Mouse (Mus musculus) inflammation-experienced regulatory T-cells, adult 6 months (primary cell): ENCODE measurements around the gene Cd244a. TPM values are rescaled to one million over a fixed set of nuclear protein-coding genes. Genes with fewer than 3 reads are reported as not detected.

Source experiments
- ATAC-seq: one replicate; pipeline ENCODE4 v1.8.0; 2017
- polyA plus RNA-seq, 3 experiments: library from polyadenylated mRNA; unstranded; fragments of 100-300 nt; shearing (Covaris generic); gene quantifications; one replicate each; pipeline ENCODE4 v1.2.1; 2017

The Cd244a gene
- polyA plus RNA-seq, 3 experiments from 2014 or later, result 0.20 to 1.6 TPM; not detected in 1

DNA sequence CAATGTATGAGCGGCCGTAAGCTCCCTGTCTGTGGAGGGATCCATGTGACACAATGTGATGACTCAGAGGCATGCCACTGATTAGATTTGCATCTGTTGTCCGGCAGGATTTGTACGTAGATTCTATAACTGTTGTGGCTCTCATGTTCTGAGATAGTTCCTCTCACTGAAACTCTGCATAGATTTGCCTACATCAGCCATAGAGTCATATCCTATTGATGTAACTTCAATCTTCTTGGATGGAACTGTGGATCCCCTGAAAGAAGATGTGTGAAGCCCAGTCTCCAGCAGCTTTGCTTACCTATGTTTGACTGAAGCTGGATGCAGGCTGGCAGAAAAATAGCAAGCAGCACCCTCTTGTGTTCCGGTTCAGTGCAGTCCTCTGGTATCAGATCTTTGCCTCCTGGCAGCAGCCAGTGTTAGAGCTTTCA, 99.6 kb downstream of the Cd244a start:
- ATAC-seq, result no peak

Other genes with a start within 250 kb of the Cd244a start
- 10 to 100 TPM; 35.5 to 41.7 (median 39.7) TPM for gene Dedd, start 230.0 kb upstream of the Cd244a start, polyA plus RNA-seq
- 10 to 100 TPM; 24.6 to 32.9 (median 30.1) TPM for gene Nit1, start 213.5 kb upstream of the Cd244a start, polyA plus RNA-seq
- 10 to 100 TPM; 48.9 to 70.1 (median 58.1) TPM for gene Pfdn2, start 213.5 kb upstream of the Cd244a start, polyA plus RNA-seq
- 1 to 10 TPM in 1 of 3 experiments, under 1 TPM in 1, not detected in 1; 0.54 to 1.4 TPM for gene Klhdc9, start 198.4 kb upstream of the Cd244a start, polyA plus RNA-seq
- gene Nectin4, start 189.1 kb upstream of the Cd244a start, polyA plus RNA-seq, result under 1 TPM in 2 of 3 experiments, not detected in 1; 0.09 to 0.25 TPM
- gene Arhgap30, start 170.2 kb upstream of the Cd244a start, polyA plus RNA-seq, result 10 to 100 TPM; 73.5 to 84.6 (median 78.0) TPM
- 10 to 100 TPM; 46.9 to 62.6 (median 57.2) TPM for gene Usf1, start 147.9 kb upstream of the Cd244a start, polyA plus RNA-seq
- 10 to 100 TPM in 2 of 3 experiments, 1 to 10 TPM in 1; 9.8 to 17.9 (median 12.6) TPM for gene Tstd1, start 140.3 kb upstream of the Cd244a start, polyA plus RNA-seq
- gene F11r, start 121.7 kb upstream of the Cd244a start, polyA plus RNA-seq, result 1 to 10 TPM in 1 of 3 experiments, under 1 TPM in 2; 0.32 to 1.0 (median 0.55) TPM
- gene Alyref2, start 55.7 kb upstream of the Cd244a start, polyA plus RNA-seq, result 10 to 100 TPM in 2 of 3 experiments, 1 to 10 TPM in 1; 8.9 to 13.0 (median 10.3) TPM
- not detected for gene Itln1, start 23.9 kb upstream of the Cd244a start, polyA plus RNA-seq
- gene Ly9, start 48.2 kb downstream of the Cd244a start, polyA plus RNA-seq, result 10 to 100 TPM; 58.2 to 92.2 (median 79.1) TPM
- gene Slamf7, start 93.8 kb downstream of the Cd244a start, polyA plus RNA-seq, result 10 to 100 TPM in 2 of 3 experiments, 1 to 10 TPM in 1; 8.5 to 62.5 (median 12.3) TPM
- 1,000 to 10,000 TPM in 1 of 3 experiments, 100 to 1,000 TPM in 2; 432 to 1,060 (median 516) TPM for gene Cd48, start 122.8 kb downstream of the Cd244a start, polyA plus RNA-seq
- 10 to 100 TPM; 66.4 to 89.8 (median 82.8) TPM for gene Slamf1, start 207.9 kb downstream of the Cd244a start, polyA plus RNA-seq